ENCODE assay signal across 9 mouse cellular contexts in genomic region chr17:35115046-35116019, GRCm38 (mm10). TPM values are rescaled to one million over a fixed set of nuclear protein-coding genes. Genes with fewer than 3 reads are reported as not detected.
DNase-seq lines count a peak whose midpoint lies in the region; ATAC-seq and TF ChIP-seq lines count a peak whose summit lies in the region.
"Had no signal": no experiment of that assay in that cellular context is flagged by ENCODE, and none has a peak within 500 bp of the region (broad histone marks: within the 10 kb centered on the region; RNA-seq: fewer than 3 reads in every experiment).

Gene Ly6g5b (minus strand): TSS chr17:35115428.

- no peak within 1 kb of the TSS for H3K27ac ChIP-seq in layer of hippocampus, adult 2 months
- H3K27ac ChIP-seq: lung, embryonic 15.5 days had no signal

- intact Hi-C loops in left cerebral cortex, postnatal 10 days (cut with DNase I): loop anchor here (5.0 kb wide), 1 partner anchor 98 kb away; the partner anchor contains the start of gene Vwa7

- no peak within 1 kb of the TSS for H3K4me3 ChIP-seq in layer of hippocampus, adult 2 months
- H3K4me3 ChIP-seq: lung, embryonic 15.5 days had no signal

- DNase-seq in layer of hippocampus, adult 2 months (ENCODE audit: low spot score in 2 of 2): no peak
- DNase-seq in layer of hippocampus, postnatal 14 days (ENCODE audit: low spot score in 2 of 2): no peak
- DNase-seq in T-cell, adult 2 months (ENCODE audit: low spot score): peak; percentile 66
- peak; percentile 47 to 76 for DNase-seq in spleen, postnatal 4 days (ENCODE audit: low spot score in 2 of 2)
- DNase-seq in left cerebral cortex, postnatal 10 days (ENCODE audit: extremely low spot score in 1 of 2, low spot score in 2 of 2): no peak
- DNase-seq in urinary bladder, postnatal 36 days (ENCODE audit: low spot score in 2 of 2): no peak
- no peak for DNase-seq in cerebellum, adult 8-10 months

- peak; percentile 48 to 72 for ATAC-seq in hematopoietic stem cell, adult 5-6 weeks (replicated peaks in 1 of 2; ENCODE audit: insufficient read depth in 1 of 2, low FRiP score in 2 of 2, low TSS enrichment in 1 of 2, low read depth in 1 of 2, poor library complexity in 2 of 2, severe bottlenecking in 2 of 2)

- peak; percentile 71 for TF ChIP-seq CTCF in layer of hippocampus, adult 2 months (conservative IDR thresholded peaks at IDR 0.05)

RNA-seq across cellular contexts. Expression of gene Ly6g5b, which starts in this region (rescaled TPM):
- under 1 TPM in 1 of 2 experiments, not detected in 1; 0.54 TPM for total RNA-seq in layer of hippocampus, adult 2 months (2021)
- under 1 TPM; 0.67 to 0.74 TPM for total RNA-seq in layer of hippocampus, postnatal 14 days (2021)
- 1.6 TPM in 1 of 2 replicates, not detected in the other for total RNA-seq in hematopoietic stem cell, adult 5-6 weeks (2017)
- under 1 TPM; 0.58 to 0.81 TPM for total RNA-seq in left cerebral cortex, postnatal 10 days (2021)

Comparison
In these comparisons a context has a peak if more than half of its experiments do, and no peak if none do; other contexts are left out.
1. DNase-seq: peak in T-cell, adult 2 months (single experiment) and spleen, postnatal 4 days (2 of 2); none in layer of hippocampus, adult 2 months (0 of 2), layer of hippocampus, postnatal 14 days (0 of 2), left cerebral cortex, postnatal 10 days (0 of 2), urinary bladder, postnatal 36 days (0 of 2) and cerebellum, adult 8-10 months (single experiment).